Mouse (Mus musculus) liver, embryonic 15.5 days (tissue): ENCODE measurements around the gene Mcm8. TPM values are rescaled to one million over a fixed set of nuclear protein-coding genes. Genes with fewer than 3 reads are reported as not detected.

Experiments
- ATAC-seq: fragments of 200-750 bp; cut with Nextera tagmentation; 2 replicates; pipeline ENCODE4 v1.8.0; 2017; ENCODE audit warnings: moderate number of reproducible peaks, mild to moderate bottlenecking, moderate library complexity; ENCODE audit not compliant: insufficient read depth
- H3K27ac ChIP-seq: fragments of 300-500 bp; sonication (generic); replicated peaks from 2 replicates; pipeline ENCODE4 v1.5.1; 2015; ENCODE audit warnings: mild to moderate bottlenecking, inconsistent platforms
- H3K27me3 ChIP-seq: fragments of 300-500 bp; sonication (generic); 2 replicates; pipeline ENCODE4 v1.6.1; 2015; ENCODE audit warnings: mild to moderate bottlenecking, inconsistent platforms
- H3K36me3 ChIP-seq: fragments of 300-500 bp; sonication (generic); replicated peaks from 2 replicates; pipeline ENCODE4 v1.6.1; 2015; ENCODE audit warnings: moderate library complexity, mild to moderate bottlenecking, inconsistent platforms
- H3K4me1 ChIP-seq: fragments of 300-500 bp; sonication (generic); replicated peaks from 2 replicates; pipeline ENCODE4 v1.6.1; 2015; ENCODE audit warnings: inconsistent platforms
- H3K4me2 ChIP-seq: fragments of 300-500 bp; sonication (generic); 2 replicates; pipeline ENCODE4 v1.6.1; 2015; ENCODE audit warnings: moderate library complexity, mild to moderate bottlenecking, inconsistent platforms
- H3K4me3 ChIP-seq: fragments of 300-500 bp; sonication (generic); replicated peaks from 2 replicates; pipeline ENCODE4 v1.5.1; 2015; ENCODE audit warnings: mild to moderate bottlenecking, inconsistent platforms
- H3K9ac ChIP-seq: fragments of 300-500 bp; sonication (generic); 2 replicates; pipeline ENCODE4 v1.6.1; 2015; ENCODE audit warnings: moderate library complexity, mild to moderate bottlenecking, inconsistent platforms
- H3K9me3 ChIP-seq: fragments of 300-500 bp; sonication (generic); replicated peaks from 2 replicates; pipeline ENCODE4 v1.6.1; 2016; ENCODE audit warnings: inconsistent platforms
- WGBS: fragments of 180-500 bp; shearing (Covaris S2); methylation state at CpG from one replicate; pipeline ENCODE4 v1.1.7; 2015; ENCODE audit warnings: mixed read lengths; ENCODE audit not compliant: insufficient replicate concordance; 5-methylcytosine and 5-hydroxymethylcytosine counted together
- polyA plus RNA-seq: library from polyadenylated mRNA; unstranded; fragments of >200 nt; fragmentation: Nextera tagmentation; extraction: Ambion mirVana; gene quantifications from 2 replicates; pipeline ENCODE4 v1.2.1, GENCODE M21; 2015

The Mcm8 gene
- polyA plus RNA-seq, 1 experiment from 2014 or later = 5.9 TPM

DNA sequence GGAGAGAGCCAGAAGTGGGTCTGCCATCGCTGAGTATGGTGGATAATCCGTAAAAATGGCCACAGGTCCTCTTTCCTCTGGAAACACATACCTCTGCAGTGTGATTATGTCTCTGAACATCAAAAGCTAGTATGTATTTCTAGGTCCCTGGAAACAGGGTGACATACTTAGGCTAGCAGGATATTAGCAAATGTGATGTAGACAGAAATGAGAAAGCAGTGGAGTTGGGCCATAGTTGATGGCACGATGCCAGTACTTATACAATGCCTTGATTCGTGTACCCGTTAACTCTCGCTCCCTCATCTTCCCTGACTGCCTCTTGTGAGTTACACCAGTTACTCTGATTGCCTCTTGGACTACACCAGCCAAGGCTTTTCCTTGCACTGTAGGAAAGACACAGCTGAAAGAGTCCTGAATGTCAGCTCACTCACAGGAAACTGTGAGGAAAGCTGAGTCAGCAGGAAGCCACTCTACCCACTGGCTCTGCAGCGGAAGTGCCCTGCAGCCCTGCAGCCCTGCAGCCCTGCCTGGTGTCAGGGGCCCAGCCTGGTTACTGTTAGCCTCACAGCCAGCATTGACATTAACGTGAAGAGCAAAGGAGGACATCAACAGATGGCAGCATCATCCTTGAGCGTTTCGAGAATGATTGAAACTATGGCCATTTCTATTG, 57.9 kb downstream of the Mcm8 start:
- no peak for ATAC-seq

DNA sequence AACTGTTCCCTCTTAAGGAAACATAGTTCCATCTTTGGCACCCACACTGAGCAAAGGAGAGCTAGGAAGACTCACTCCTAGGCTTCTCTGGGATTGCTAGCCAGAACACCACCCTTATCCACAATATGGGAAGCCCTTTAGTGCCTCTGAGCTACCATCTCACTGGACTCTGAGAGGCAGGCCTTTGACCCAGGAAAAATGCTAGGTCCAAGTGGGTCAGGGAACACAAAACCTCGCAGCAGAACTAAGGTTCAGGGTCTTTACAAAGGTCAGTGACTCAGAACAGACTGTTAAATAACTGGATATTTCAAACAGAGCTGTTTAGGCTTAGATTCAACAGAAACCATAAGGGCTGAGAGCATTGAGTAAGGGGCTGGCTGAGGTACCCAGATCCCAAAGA, 61.0 kb downstream of the Mcm8 start:
- Histone ChIP-seq H3K4me1 (no peaks in the 10 kb centered on the region; the same call in 1 of the 2 replicates), H3K27me3 (peaks cover 53% of the 10 kb centered on the region)

More for the DNA sequence above, 57.9 kb downstream of the Mcm8 start:
- no peaks in the 10 kb centered on the region for H3K4me1 ChIP-seq
- no peak overlapping the region for H3K9ac ChIP-seq
- H3K36me3 ChIP-seq = no peaks in the 10 kb centered on the region
- H3K27me3 ChIP-seq = peaks cover 21% of the 10 kb centered on the region
- H3K9me3 ChIP-seq = no peaks in the 10 kb centered on the region
- no peak overlapping the region for H3K27ac ChIP-seq
- H3K4me3 ChIP-seq = no peak overlapping the region
- WGBS = 44% methylated on average over 10 of the region's 10 CpGs
- no peak overlapping the region for H3K4me2 ChIP-seq

DNA sequence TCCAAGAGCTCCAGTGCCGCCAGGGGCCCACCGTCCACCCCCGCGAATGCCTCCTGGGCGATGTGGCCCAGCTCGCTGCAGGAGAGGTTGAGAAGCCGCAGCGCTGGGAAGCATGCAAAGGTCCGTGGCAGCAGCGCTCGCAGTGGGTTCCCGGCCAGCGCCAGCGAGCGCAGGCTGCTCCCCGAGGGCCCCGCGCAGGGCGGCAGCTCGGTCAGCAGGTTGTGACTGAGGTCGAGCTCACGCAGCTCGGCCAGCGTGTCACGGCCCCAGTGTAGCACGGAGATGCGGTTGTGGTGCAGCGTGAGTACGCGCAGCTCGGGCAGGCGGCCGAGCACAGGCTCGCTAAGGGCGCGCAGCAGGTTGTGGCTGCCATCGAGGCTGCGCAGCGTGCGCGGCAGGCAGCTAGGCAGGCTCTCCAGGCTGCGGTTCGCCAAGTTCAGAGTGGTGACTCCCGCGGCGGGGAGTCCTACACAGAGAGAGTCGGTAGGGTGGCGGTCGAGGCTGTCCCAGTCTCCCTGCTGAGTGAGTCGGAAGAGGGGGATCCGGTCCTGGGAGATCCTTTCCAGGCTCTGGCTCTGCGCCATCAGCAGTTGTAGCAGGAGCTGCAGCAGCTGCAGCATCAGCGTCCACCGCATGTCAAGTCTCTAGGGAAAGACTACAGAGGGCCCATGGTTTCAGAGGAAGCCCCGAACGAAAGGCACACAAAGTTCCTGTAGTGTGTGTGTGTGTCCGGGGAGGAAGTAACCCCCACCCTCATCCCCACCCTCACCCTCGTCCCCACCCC, 63.5 kb downstream of the Mcm8 start:
- peak; percentile 42 for ATAC-seq
- H3K4me2 ChIP-seq = peak overlapping the region; percentile 63
- no peaks in the 10 kb centered on the region for H3K36me3 ChIP-seq
- peak overlapping the region; percentile 43 for H3K4me3 ChIP-seq
- H3K27me3 ChIP-seq = peaks cover 54% of the 10 kb centered on the region
- H3K9ac ChIP-seq = no peak overlapping the region
- no peaks in the 10 kb centered on the region for H3K9me3 ChIP-seq
- WGBS = under 1% methylated on average over 58 of the region's 58 CpGs
- H3K27ac ChIP-seq = no peak overlapping the region
- no peaks in the 10 kb centered on the region; the same call in 1 of the 2 replicates for H3K4me1 ChIP-seq

More for the DNA sequence above, 61.0 kb downstream of the Mcm8 start:
- H3K9ac ChIP-seq = no peak overlapping the region
- H3K9me3 ChIP-seq = no peaks in the 10 kb centered on the region
- H3K27ac ChIP-seq = no peak overlapping the region
- H3K4me2 ChIP-seq = no peak overlapping the region
- no peak for ATAC-seq
- H3K36me3 ChIP-seq = no peaks in the 10 kb centered on the region
- 44% methylated on average over 1 of the region's 1 CpGs for WGBS
- H3K4me3 ChIP-seq = no peak overlapping the region

- WGBS = 21% methylated on average over 12 of the region's 12 CpGs
- H3K9ac ChIP-seq = no peak within 1 kb of the TSS
- no peak for ATAC-seq
Measured at GRCm38 (mm10) chr2:132880844-132881645, 65.1 kb downstream of the Mcm8 start, which contains the start of gene Lrrn4. Gene Lrrn4 (minus strand): TSS chr2:132880891.

DNA sequence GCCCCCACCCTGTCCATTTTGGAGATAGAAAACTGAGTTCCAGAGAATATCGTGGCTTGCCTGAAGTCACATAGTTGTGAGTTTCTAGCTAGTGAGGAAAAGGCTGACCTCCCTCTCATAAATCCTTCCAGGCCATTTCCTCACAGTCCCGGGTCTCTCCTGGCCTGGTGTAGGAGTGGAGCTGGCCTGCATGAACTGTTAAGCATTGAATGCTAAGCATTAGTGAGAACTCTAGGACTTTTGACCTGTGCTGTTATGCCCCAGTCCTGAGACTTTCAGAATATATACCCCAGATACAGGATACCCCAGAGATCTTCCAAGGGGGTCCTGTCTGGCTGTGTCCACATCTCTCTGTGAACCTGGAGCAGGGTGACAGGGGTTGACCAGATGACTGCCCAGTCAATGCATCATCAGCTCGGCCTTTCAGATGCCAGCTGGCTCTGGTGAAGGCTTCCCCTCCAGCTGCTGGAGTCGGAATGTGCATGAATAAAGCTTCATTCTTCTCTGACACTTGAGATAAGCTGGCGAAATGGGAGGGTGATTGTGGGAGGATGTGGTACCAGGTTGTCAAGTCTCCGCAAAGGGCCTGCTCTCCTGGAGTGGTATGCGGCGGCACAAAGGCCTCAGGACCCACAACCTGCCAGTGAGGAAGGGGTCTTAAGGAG, 68.5 kb downstream of the Mcm8 start:
- H3K9me3 ChIP-seq = no peaks in the 10 kb centered on the region
- H3K4me3 ChIP-seq = no peak overlapping the region
- ATAC-seq = no peak
- H3K4me1 ChIP-seq = no peaks in the 10 kb centered on the region; the same call in 1 of the 2 replicates
- no peak overlapping the region for H3K27ac ChIP-seq
- peaks cover 26% of the 10 kb centered on the region for H3K27me3 ChIP-seq
- no peaks in the 10 kb centered on the region for H3K36me3 ChIP-seq
- no peak overlapping the region for H3K9ac ChIP-seq
- 47% methylated on average over 8 of the region's 8 CpGs for WGBS
- no peak overlapping the region for H3K4me2 ChIP-seq

More at GRCm38 (mm10) chr2:132880844-132881645, 65.1 kb downstream of the Mcm8 start, which contains the start of gene Lrrn4:
- H3K27me3 ChIP-seq = peaks cover 54% of the 10 kb centered on the region
- no peaks in the 10 kb centered on the region; the same call in 1 of the 2 replicates for H3K4me1 ChIP-seq
- H3K4me3 ChIP-seq = no peak within 1 kb of the TSS
- no peak within 1 kb of the TSS for H3K27ac ChIP-seq
- peak within 1 kb of the TSS; percentile 63; the same call in 1 of the 2 replicates for H3K4me2 ChIP-seq
- no peaks in the 10 kb centered on the region for H3K9me3 ChIP-seq
- H3K36me3 ChIP-seq = no peaks in the 10 kb centered on the region

DNA sequence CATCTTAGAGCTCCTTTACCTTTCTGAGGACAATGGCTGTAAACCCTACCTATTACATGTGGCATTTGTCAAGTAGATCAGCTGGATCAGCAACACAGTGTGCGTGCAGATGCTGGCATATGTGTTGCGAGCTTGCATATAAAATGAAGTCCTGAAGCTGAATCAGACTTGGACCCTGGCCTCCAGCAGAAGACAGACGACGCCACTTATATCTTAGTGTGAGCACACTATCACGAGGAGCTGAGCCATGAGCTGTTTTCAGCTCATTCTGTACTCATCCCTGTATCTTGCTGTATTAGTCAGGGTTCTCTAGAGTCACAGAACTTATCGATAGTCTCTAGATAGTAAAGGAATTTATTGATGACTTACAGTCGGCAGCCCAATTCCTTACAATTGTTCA, 69.4 kb downstream of the Mcm8 start:
- Histone ChIP-seq H3K4me3 (no peak overlapping the region), H3K36me3 (no peaks in the 10 kb centered on the region), H3K27ac (no peak overlapping the region), H3K9me3 (no peaks in the 10 kb centered on the region), H3K4me2 (no peak overlapping the region), H3K4me1 (no peaks in the 10 kb centered on the region), H3K9ac (no peak overlapping the region), H3K27me3 (peaks cover 18% of the 10 kb centered on the region)
- 72% methylated on average over 7 of the region's 7 CpGs for WGBS
- no peak for ATAC-seq

Other genes with a start within 250 kb of the Mcm8 start
- gene Gpcpd1, start 228.4 kb upstream of the Mcm8 start, polyA plus RNA-seq = 64.7 and 73.0 TPM in 2 replicates
- 10.5 TPM in 2 replicates for gene Shld1, start 129.2 kb upstream of the Mcm8 start, polyA plus RNA-seq
- gene Chgb, start 34.9 kb upstream of the Mcm8 start, polyA plus RNA-seq = 0.14 and 0.18 TPM in 2 replicates
- 9.9 and 12.9 TPM in 2 replicates for gene Trmt6, start 86 bp upstream of the Mcm8 start, polyA plus RNA-seq
- 9.1 and 10.3 TPM in 2 replicates for gene Crls1, start 30.5 kb downstream of the Mcm8 start, polyA plus RNA-seq
- 0.94 and 1.0 TPM in 2 replicates for gene Lrrn4, start 64.8 kb downstream of the Mcm8 start, polyA plus RNA-seq
- gene Fermt1, start 129.8 kb downstream of the Mcm8 start, polyA plus RNA-seq = 0.02 TPM in 1 of 2 replicates, not detected in the other